Mouse (Mus musculus): Measurements from ENCODE around the gene Cdkal1. TPM values are rescaled to one million over a fixed set of nuclear protein-coding genes. Genes with fewer than 3 reads are reported as not detected.
A peak's percentile ranks its signal among the peaks of the same experiment; 100 is the strongest.

Gene Cdkal1
- polyA plus RNA-seq, 1 experiment from 2014 or later, result 30.4 TPM

- H3K4me2 ChIP-seq (replicated peaks), result no peak overlapping the region
- H3K27ac ChIP-seq, result no peak overlapping the region
- no peaks in the 10 kb centered on the region for H3K27me3 ChIP-seq (replicated peaks)
- no peaks in the 10 kb centered on the region for H3K36me3 ChIP-seq
- WGBS, result 67% methylated on average over 5 of the region's 5 CpGs
- ATAC-seq, result no peak
- no peak overlapping the region for H3K9ac ChIP-seq
- H3K4me1 ChIP-seq (replicated peaks), result no peaks in the 10 kb centered on the region
- no peaks in the 10 kb centered on the region for H3K9me3 ChIP-seq
- H3K4me3 ChIP-seq (replicated peaks), result no peak overlapping the region
Observed at GRCm38 (mm10) chr13:29399908-29400307, 455.6 kb downstream of the Cdkal1 start.

- H3K4me1 ChIP-seq (replicated peaks), result no peaks in the 10 kb centered on the region
- H3K27me3 ChIP-seq (replicated peaks), result no peaks in the 10 kb centered on the region
- WGBS, result 55% methylated on average over 2 of the region's 2 CpGs
- H3K9me3 ChIP-seq, result no peaks in the 10 kb centered on the region
- H3K4me2 ChIP-seq (replicated peaks), result no peak overlapping the region
- no peak for ATAC-seq
- H3K9ac ChIP-seq, result no peak overlapping the region
- H3K36me3 ChIP-seq, result no peaks in the 10 kb centered on the region
- no peak overlapping the region for H3K4me3 ChIP-seq (replicated peaks)
- no peak overlapping the region for H3K27ac ChIP-seq
Observed at GRCm38 (mm10) chr13:29398456-29398855, 457.0 kb downstream of the Cdkal1 start.

- no peak for ATAC-seq
- no peak overlapping the region for H3K9ac ChIP-seq
- H3K27ac ChIP-seq, result no peak overlapping the region
- no peaks in the 10 kb centered on the region for H3K27me3 ChIP-seq (replicated peaks)
- no peaks in the 10 kb centered on the region for H3K36me3 ChIP-seq
- no peak overlapping the region for H3K4me3 ChIP-seq (replicated peaks)
- no peaks in the 10 kb centered on the region for H3K4me1 ChIP-seq (replicated peaks)
- H3K4me2 ChIP-seq (replicated peaks), result no peak overlapping the region
- WGBS, result 56% methylated on average over 4 of the region's 4 CpGs
- no peaks in the 10 kb centered on the region for H3K9me3 ChIP-seq
Observed at GRCm38 (mm10) chr13:29395694-29396093, 459.8 kb downstream of the Cdkal1 start.

GRCm38 (mm10) chr13:29390025-29390424 lies 465.4 kb downstream of the Cdkal1 start:
- Histone ChIP-seq H3K4me2 (replicated peaks) (no peak overlapping the region), H3K4me1 (replicated peaks) (no peaks in the 10 kb centered on the region), H3K4me3 (replicated peaks) (no peak overlapping the region), H3K27ac (no peak overlapping the region), H3K27me3 (replicated peaks) (no peaks in the 10 kb centered on the region), H3K36me3 (no peaks in the 10 kb centered on the region), H3K9me3 (no peaks in the 10 kb centered on the region), H3K9ac (no peak overlapping the region)
- ATAC-seq, result no peak
- 82% methylated on average over 5 of the region's 5 CpGs for WGBS

GRCm38 (mm10) chr13:29388918-29389317 lies 466.6 kb downstream of the Cdkal1 start:
- Histone ChIP-seq H3K4me1 (replicated peaks) (no peaks in the 10 kb centered on the region), H3K4me3 (replicated peaks) (no peak overlapping the region), H3K36me3 (no peaks in the 10 kb centered on the region), H3K9me3 (no peaks in the 10 kb centered on the region), H3K27me3 (replicated peaks) (no peaks in the 10 kb centered on the region), H3K9ac (no peak overlapping the region), H3K27ac (no peak overlapping the region), H3K4me2 (replicated peaks) (no peak overlapping the region)
- WGBS, result 83% methylated on average over 3 of the region's 3 CpGs
- ATAC-seq, result no peak

GRCm38 (mm10) chr13:29377572-29377971 lies 477.9 kb downstream of the Cdkal1 start:
- ATAC-seq, result 0 out of 2 replicates have a peak, but pooled peaks have one; percentile 47
- H3K4me2 ChIP-seq (replicated peaks), result no peak overlapping the region
- H3K4me3 ChIP-seq (replicated peaks), result no peak overlapping the region
- H3K4me1 ChIP-seq (replicated peaks), result no peaks in the 10 kb centered on the region
- no peak overlapping the region for H3K9ac ChIP-seq
- WGBS, result 78% methylated on average over 2 of the region's 2 CpGs
- no peaks in the 10 kb centered on the region for H3K27me3 ChIP-seq (replicated peaks)
- H3K36me3 ChIP-seq, result no peaks in the 10 kb centered on the region
- H3K27ac ChIP-seq, result no peak overlapping the region
- no peaks in the 10 kb centered on the region for H3K9me3 ChIP-seq

GRCm38 (mm10) chr13:29371916-29372315 lies 483.6 kb downstream of the Cdkal1 start:
- H3K4me1 ChIP-seq (replicated peaks), result no peaks in the 10 kb centered on the region
- H3K4me2 ChIP-seq (replicated peaks), result no peak overlapping the region
- H3K4me3 ChIP-seq (replicated peaks), result no peak overlapping the region
- H3K36me3 ChIP-seq, result no peaks in the 10 kb centered on the region
- no peaks in the 10 kb centered on the region for H3K9me3 ChIP-seq
- no peaks in the 10 kb centered on the region for H3K27me3 ChIP-seq (replicated peaks)
- no peak for ATAC-seq
- no peak overlapping the region for H3K27ac ChIP-seq
- H3K9ac ChIP-seq, result no peak overlapping the region
- 53% methylated on average over 3 of the region's 3 CpGs for WGBS

- Histone ChIP-seq H3K27me3 (replicated peaks) (no peaks in the 10 kb centered on the region), H3K27ac (no peak overlapping the region), H3K9me3 (no peaks in the 10 kb centered on the region), H3K36me3 (no peaks in the 10 kb centered on the region), H3K4me1 (replicated peaks) (no peaks in the 10 kb centered on the region), H3K9ac (no peak overlapping the region), H3K4me3 (replicated peaks) (no peak overlapping the region), H3K4me2 (replicated peaks) (no peak overlapping the region)
- no peak for ATAC-seq
- 82% methylated on average over 4 of the region's 4 CpGs for WGBS
Observed at GRCm38 (mm10) chr13:29371466-29371771, 484.1 kb downstream of the Cdkal1 start.

- H3K27me3 ChIP-seq (replicated peaks), result no peaks in the 10 kb centered on the region
- H3K9me3 ChIP-seq, result no peaks in the 10 kb centered on the region
- no peak overlapping the region for H3K27ac ChIP-seq
- no peak overlapping the region for H3K4me3 ChIP-seq (replicated peaks)
- no peak overlapping the region for H3K9ac ChIP-seq
- no peak overlapping the region for H3K4me2 ChIP-seq (replicated peaks)
- no peak for ATAC-seq
- no peaks in the 10 kb centered on the region for H3K4me1 ChIP-seq (replicated peaks)
- WGBS, result 24% methylated on average over 5 of the region's 5 CpGs
- H3K36me3 ChIP-seq, result no peaks in the 10 kb centered on the region
Observed at GRCm38 (mm10) chr13:29370731-29371465, 484.6 kb downstream of the Cdkal1 start.

GRCm38 (mm10) chr13:29368806-29369205 lies 486.7 kb downstream of the Cdkal1 start:
- Histone ChIP-seq H3K36me3 (no peaks in the 10 kb centered on the region), H3K4me1 (replicated peaks) (no peaks in the 10 kb centered on the region), H3K27ac (no peak overlapping the region), H3K9me3 (no peaks in the 10 kb centered on the region), H3K4me3 (replicated peaks) (no peak overlapping the region), H3K9ac (no peak overlapping the region), H3K27me3 (replicated peaks) (no peaks in the 10 kb centered on the region), H3K4me2 (replicated peaks) (no peak overlapping the region)
- no peak for ATAC-seq
- WGBS, result 38% methylated on average over 6 of the region's 6 CpGs

- Histone ChIP-seq H3K4me3 (replicated peaks) (no peak overlapping the region), H3K4me1 (replicated peaks) (no peaks in the 10 kb centered on the region), H3K36me3 (no peaks in the 10 kb centered on the region), H3K9ac (no peak overlapping the region), H3K9me3 (no peaks in the 10 kb centered on the region), H3K27ac (no peak overlapping the region), H3K27me3 (replicated peaks) (no peaks in the 10 kb centered on the region), H3K4me2 (replicated peaks) (no peak overlapping the region)
- ATAC-seq, result no peak
- 72% methylated on average over 13 of the region's 13 CpGs for WGBS
Observed at GRCm38 (mm10) chr13:29364901-29365625, 490.4 kb downstream of the Cdkal1 start.

- no peaks in the 10 kb centered on the region for H3K27me3 ChIP-seq (replicated peaks)
- WGBS, result 53% methylated on average over 6 of the region's 6 CpGs
- H3K9me3 ChIP-seq, result 0 out of 2 replicates have a peak, but pooled peaks cover 3% of the 10 kb centered on the region
- no peaks in the 10 kb centered on the region for H3K4me1 ChIP-seq (replicated peaks)
- H3K4me2 ChIP-seq (replicated peaks), result no peak overlapping the region
- no peak overlapping the region for H3K27ac ChIP-seq
- no peak overlapping the region for H3K4me3 ChIP-seq (replicated peaks)
- ATAC-seq, result no peak
- H3K36me3 ChIP-seq, result no peaks in the 10 kb centered on the region
- no peak overlapping the region for H3K9ac ChIP-seq
Observed at GRCm38 (mm10) chr13:29364009-29364408, 491.5 kb downstream of the Cdkal1 start.

- 67% methylated on average over 4 of the region's 4 CpGs for WGBS
Observed at GRCm38 (mm10) chr13:29361842-29362241, 493.6 kb downstream of the Cdkal1 start.

More at GRCm38 (mm10) chr13:29361842-29362241, 493.6 kb downstream of the Cdkal1 start:
- no peak overlapping the region for H3K4me2 ChIP-seq (replicated peaks)
- no peaks in the 10 kb centered on the region for H3K4me1 ChIP-seq (replicated peaks)
- no peak overlapping the region for H3K4me3 ChIP-seq (replicated peaks)
- no peak overlapping the region for H3K27ac ChIP-seq
- H3K36me3 ChIP-seq, result no peaks in the 10 kb centered on the region
- H3K9me3 ChIP-seq, result 0 out of 2 replicates have a peak, but pooled peaks cover 3% of the 10 kb centered on the region
- no peak for ATAC-seq
- no peaks in the 10 kb centered on the region for H3K27me3 ChIP-seq (replicated peaks)
- no peak overlapping the region for H3K9ac ChIP-seq
